Mouse (Mus musculus): ENCODE results near the gene Lpp.

Gene Lpp

GRCm38 (mm10) chr16:24878977-24879376 is 485.7 kb downstream of the Lpp start:
- no peak for DNase-seq (ENCODE audit: low spot score)

DNA sequence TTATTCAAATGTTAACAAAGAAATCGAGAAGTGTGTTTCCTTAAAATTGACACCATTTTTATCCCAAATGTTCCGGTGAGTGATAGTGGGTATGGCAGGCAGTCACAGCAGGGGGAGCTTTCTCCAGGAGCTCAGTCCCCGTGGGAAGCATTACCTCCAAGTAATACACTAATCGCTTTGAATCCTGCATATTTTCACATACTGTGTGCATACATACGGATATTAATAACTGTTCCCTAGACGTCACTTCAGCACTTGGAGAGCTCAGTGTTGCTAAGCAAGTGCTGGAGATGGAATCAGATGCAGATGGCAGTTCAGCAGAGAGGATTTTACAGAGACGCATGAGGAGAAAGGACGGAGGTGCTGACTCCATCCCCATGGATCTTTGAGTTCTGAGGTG is 487.4 kb downstream of the Lpp start:
- DNase-seq (ENCODE audit: low spot score) = no peak

- DNase-seq (ENCODE audit: low spot score) = no peak
Measured at GRCm38 (mm10) chr16:24881981-24882775, 488.9 kb downstream of the Lpp start.

- DNase-seq (ENCODE audit: low spot score) = no peak
Measured at GRCm38 (mm10) chr16:24884017-24884416, 490.7 kb downstream of the Lpp start.

DNA sequence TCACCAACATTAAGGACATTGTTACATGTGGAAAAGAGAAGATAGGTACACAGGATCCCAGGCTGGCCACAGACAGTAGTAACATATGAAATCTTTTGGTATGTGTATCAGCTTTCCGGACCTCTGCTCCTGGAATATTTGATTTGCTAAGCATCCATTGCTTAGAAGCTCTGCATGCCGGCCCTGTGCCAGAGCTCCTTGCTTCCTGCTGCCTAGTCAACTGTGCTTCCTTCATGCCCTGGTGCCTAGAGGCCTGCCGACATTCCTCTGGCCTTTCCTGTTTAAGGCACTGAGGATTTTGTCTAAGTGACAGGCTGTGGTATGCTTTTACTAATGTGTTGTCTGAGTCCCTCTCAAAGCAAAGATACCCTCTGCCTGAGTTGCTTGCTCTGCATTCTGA is 493.0 kb downstream of the Lpp start:
- peak; percentile 15 for DNase-seq (ENCODE audit: low spot score)

GRCm38 (mm10) chr16:24886943-24887342 is 493.6 kb downstream of the Lpp start:
- no peak for DNase-seq (ENCODE audit: low spot score)

DNA sequence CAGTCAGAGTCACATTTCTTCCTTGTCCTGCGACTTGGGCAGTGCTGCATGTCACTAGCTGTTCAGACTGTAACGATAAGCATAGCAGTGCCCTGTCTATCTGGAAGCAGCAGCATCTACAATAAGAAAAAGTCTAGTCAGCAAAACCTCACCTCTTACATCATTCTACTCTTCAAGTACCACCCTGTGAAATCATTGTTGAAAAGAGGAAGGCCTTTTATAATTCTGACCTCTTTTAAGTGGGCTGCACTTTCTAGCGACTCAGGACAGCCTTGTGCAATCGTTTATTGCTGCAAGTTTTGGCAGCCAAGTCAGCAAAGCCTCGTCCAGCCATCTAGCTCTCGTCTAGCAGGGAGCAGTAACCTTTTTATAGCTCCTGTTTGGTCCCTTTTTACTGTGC is 498.1 kb downstream of the Lpp start:
- DNase-seq (ENCODE audit: low spot score) = no peak

GRCm38 (mm10) chr16:24895160-24895559 is 501.9 kb downstream of the Lpp start:
- no peak for DNase-seq (ENCODE audit: low spot score)

- no peak for DNase-seq (ENCODE audit: low spot score)
Measured at GRCm38 (mm10) chr16:24897641-24898040, 504.3 kb downstream of the Lpp start.

DNA sequence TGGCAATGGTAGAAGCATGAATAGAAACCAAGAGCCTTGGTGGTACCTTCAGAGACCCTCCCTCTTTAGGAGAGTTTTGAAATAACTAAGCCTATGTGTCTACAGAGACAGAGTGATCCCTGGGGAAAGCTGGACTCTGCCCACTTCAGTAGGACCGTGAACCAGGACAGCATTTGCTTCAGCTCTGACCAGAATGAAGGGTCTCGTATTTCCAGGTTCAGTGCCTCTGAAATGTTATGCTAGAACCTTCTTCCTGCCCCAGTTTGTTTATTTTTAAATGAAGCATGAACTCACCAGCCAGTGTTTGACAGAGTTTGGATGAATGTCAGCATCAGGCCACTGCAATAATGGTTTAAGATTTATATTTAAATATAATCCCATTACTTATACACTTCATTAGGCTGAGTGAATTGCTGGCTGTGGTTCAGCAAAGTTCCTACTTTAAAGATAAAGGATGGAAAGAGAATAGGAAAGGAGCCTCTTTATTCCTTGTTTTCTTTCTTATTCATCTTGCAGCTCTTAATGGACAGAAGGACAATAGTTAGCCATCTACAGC is 507.0 kb downstream of the Lpp start:
- DNase-seq (ENCODE audit: low spot score) = no peak

- no peak for DNase-seq (ENCODE audit: low spot score)
Measured at GRCm38 (mm10) chr16:24901139-24901859, 508.0 kb downstream of the Lpp start.

GRCm38 (mm10) chr16:24902111-24902510 is 508.8 kb downstream of the Lpp start:
- DNase-seq (ENCODE audit: low spot score) = no peak

DNA sequence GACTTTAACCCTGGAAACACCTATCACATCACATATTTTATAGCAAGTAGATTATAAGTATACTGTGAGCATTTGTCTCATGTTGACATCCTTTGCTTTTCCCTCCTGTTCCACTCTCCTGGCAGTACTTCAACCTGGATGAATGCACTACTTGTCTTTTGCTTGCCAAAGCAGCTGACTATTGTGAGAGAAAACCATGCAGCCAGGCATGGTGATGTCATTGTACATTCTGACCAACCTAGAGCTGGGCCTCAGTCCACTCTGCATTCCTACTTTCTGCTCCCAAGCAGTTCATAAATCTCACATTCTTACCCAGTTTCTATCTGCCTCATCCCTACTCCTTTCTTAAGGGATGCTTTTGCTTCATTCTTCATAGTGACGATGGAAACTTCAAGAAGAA is 515.6 kb downstream of the Lpp start:
- DNase-seq (ENCODE audit: low spot score) = no peak

- DNase-seq (ENCODE audit: low spot score) = no peak
Measured at GRCm38 (mm10) chr16:24910321-24910720, 517.0 kb downstream of the Lpp start.

DNA sequence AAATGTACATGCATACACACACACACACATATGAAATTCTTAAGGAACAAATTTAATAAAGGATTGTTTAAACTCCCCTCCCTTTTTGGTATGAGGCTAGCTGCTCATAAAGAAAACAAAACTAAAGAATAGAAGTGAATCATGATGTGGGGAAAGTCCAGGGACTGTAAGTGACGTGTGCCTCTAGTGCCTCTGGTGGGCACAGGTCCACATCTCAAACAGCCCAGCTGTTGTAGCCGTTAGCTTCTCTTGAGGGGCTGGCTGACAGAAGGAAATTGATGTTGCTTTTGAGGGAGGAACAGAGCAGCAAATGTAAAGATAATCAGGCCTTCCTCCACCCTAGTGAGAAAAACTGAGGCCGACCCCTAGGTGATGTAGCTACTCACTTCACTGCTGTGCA is 517.5 kb downstream of the Lpp start:
- DNase-seq (ENCODE audit: low spot score) = no peak

- no peak for DNase-seq (ENCODE audit: low spot score)
Measured at GRCm38 (mm10) chr16:24912381-24912780, 519.1 kb downstream of the Lpp start.

DNA sequence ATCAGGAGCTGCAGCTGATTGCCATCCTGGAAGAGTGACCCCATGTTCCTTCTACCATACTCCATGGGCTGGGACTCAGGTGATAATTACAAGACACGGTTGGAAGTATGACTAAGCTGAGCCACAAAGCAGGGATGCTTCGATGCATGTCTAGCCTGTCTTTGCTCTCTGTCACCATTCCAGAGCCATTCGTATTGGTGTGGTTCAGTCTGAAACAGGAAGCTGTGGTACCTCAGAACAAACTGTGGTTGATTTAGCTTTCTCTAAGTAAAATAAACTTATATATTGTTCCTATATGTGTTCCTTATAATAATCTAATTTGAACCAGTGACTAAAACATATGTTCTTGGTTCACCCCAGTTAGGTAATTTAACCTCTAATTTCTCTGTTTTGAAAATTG is 519.7 kb downstream of the Lpp start:
- DNase-seq (ENCODE audit: low spot score) = no peak

- no peak for DNase-seq (ENCODE audit: low spot score)
Measured at GRCm38 (mm10) chr16:24913641-24914392, 520.5 kb downstream of the Lpp start.

- peak; percentile 31 for DNase-seq (ENCODE audit: low spot score)
Measured at GRCm38 (mm10) chr16:24914393-24914751, 521.1 kb downstream of the Lpp start.

DNA sequence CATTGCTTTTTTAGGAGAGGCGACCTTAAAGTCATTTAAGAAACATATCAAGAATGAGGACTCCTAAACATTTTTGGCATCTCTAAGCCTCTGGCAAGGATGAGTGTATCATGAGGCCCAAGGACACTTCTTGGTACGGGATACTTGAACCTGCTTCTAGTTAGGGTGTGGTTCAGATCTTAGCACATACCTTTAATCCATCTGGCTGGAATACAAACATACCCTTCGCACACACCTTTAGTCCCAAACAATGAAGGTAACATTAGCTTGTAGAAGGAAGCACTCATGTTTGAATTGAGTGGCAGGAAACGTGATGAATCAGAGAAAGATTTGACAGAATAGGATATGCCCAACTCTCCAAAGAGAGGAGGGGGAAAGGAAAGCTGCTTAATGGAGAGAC is 522.2 kb downstream of the Lpp start:
- no peak for DNase-seq (ENCODE audit: low spot score)

DNA sequence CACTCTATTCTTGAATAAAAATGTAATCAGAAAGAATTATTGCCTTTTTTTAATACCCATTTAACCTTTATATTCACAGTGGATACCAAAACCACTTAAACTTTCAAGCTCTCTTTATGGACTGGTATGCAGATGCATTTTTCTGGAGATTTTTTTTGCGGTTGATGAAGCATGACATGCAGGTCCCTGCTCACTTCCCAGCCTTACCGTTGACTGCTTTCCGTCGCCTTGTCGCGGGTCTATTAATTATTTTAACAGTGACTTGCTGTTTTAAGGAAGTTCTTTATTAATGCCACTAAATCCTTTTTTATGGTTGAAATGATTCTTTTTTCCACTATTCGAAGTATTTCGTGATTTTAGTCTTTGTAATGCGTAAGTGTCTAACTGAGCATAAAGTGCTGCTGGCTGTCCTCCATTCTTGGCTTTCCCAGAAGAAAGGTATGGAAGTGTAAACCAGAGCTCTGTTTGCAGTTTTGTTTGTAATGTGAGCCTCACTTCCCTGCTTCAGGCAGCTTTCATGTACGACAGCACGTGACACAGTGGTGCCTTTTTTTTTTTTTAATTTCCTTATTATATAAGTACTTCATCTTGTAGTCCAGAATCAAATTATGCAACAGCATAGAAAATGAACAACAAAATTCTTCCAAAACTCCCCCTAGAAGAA is 526.2 kb downstream of the Lpp start:
- DNase-seq (ENCODE audit: low spot score) = no peak

DNA sequence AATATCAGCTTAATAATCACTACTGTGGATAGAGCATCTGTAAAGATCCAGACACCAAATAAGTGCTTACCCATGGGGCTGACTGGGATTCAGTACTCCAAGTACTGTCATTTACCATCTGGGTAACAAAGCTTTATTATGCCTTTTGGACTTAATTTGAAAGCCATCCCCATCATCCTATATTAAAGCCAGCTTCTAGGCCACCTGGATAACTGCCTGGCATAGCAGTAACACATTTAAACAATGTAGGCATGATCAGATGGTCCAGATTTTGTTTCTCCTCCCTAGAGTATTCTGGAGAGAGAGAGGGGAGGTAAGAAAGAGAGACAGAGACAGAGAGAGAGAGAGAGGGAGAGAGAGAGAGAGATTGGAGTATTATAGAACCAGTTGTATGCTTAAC is 536.8 kb downstream of the Lpp start:
- DNase-seq (ENCODE audit: low spot score) = no peak
